Mouse (Mus musculus): ENCODE measurements around the gene Gpx3.

GRCm38 (mm10) chr11:54928219-54928618, 26.0 kb downstream of the Gpx3 start:
- TF ChIP-seq CTCF (IDR thresholded peaks at IDR 0.05; ENCODE audit: extremely low read depth, insufficient read depth, low read length) (no peak), POLR2A (IDR thresholded peaks at IDR 0.05; ENCODE audit: extremely low read depth, insufficient read depth, low read length) (no peak)
